Mouse (Mus musculus): ENCODE measurements around the gene Pdgfa. TPM values are rescaled to one million over a fixed set of nuclear protein-coding genes. Genes with fewer than 3 reads are reported as not detected.

The Pdgfa gene
- total RNA-seq, 2 experiments from 2014 or later: 50.3 to 52.3 TPM

DNA sequence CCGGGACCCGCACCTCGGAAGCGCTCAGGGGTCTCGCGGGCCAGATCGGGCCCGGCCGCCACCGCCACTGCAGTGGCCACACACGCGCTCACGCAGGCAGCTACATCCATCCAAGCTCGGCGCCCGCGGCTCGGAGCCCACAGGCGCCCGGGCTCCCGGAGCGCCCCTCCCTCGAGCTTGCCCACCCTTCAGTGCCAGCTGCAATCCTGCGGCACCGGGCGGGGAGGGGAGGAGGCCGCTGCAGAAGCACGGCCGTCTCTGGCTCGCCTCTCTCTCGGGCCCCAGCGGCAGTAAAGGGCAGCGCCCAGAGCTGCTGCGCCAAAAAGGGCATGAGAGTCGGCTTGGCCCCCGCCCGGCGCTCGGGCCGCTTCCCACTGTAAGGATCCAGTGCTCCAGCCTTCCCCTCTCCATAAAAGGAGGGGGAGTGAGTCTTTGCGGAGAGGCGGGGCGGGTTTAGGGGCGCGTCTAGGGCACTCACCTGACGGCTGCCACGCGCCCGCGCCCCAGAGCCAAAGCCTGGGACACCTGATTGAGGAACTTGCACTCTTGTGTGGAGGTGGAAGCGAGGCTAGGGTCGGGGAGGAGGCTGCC lies 1.4 kb downstream of the Pdgfa start:
- DNase-seq: peak; percentile 75
- intact Hi-C loops (cut with DNase I): loop anchor here (10.0 kb wide), 2 partner anchors 149 to 179 kb away; no protein-coding TSS in a partner anchor

DNA sequence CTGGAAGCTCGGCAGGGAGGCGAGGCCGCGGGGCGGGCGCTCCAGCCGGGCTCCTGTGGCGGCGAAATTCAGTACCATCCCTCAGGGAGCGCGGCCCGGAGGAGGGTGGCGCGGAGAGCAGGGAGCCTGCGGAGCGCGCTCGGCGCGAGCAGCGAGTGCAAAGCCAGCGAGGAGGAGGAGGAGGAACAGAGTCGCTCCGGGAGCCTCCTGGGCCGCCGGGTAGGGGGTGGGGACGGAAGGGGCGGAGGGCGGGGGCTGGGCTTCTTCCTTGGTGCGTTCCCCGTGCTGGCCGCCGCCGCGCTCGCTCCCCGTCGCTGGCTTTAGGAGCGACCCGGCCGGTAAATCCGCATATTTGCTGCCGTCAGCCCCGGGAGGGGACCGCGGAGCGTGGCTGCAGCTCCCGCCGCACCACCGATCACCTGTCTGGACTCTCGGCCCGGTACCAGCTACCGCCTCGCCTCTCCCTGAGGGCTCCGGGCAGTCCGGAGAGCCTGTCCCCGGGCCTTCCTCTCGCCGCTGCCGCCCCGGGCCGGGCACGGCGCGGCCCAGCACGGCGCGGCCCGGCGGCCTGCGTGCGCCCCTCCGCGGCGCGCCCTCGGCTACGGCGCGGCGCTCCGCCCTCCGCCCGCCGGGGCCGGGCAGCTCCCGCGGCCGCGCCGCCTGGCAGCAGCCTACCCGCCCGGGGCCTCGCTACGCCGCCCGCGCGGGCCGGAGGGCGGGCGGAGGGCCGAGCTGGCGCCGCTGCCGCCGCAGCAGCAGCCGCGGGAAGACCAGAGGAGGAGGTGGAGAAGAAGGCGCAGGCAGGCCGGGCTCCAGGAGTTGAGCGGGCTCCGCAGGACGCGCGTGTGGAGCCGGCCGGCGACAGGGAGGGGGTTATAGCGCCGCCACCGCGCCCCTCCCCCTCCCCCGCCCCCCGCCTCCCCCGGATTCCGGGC lies 2.1 kb downstream of the Pdgfa start:
- DNase-seq: peak; percentile 58
- intact Hi-C loops (cut with DNase I): loop anchor here (5.0 to 10.0 kb wide), 3 partner anchors 138 to 180 kb away; no protein-coding TSS in a partner anchor

DNA sequence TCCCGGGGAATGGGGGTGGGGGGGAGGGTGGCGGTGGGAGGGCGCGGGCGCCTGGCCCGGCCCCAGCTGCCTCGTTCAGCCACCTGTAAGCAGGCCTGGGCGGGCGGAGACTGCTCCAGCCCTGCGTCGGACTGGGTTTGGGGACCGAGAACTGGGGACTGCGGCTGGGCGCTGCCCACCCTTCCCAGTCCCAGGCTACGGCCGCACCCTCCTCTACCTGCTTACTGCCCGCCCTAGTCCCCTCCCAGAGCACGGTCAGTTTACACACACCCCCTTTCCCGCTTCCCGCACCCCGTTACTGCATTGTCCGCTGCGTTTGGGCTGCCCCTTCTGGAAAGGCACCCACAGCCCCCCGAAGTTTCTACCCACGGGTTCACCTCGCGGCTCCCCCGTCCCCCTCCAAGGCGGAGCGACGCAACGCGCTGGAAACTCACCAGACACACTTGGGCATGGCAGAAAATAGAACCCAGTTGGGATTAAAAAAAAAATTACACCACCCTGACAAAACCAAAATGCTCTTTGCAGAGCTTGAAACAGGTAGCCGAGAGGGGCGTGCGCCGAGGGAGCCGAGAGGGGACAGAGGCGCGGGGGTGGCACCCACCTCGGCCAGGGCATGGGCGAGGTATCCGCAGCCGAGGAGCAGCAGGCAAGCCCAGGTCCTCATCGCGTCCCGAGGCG lies 2.9 kb downstream of the Pdgfa start:
- no peak for DNase-seq

DNA sequence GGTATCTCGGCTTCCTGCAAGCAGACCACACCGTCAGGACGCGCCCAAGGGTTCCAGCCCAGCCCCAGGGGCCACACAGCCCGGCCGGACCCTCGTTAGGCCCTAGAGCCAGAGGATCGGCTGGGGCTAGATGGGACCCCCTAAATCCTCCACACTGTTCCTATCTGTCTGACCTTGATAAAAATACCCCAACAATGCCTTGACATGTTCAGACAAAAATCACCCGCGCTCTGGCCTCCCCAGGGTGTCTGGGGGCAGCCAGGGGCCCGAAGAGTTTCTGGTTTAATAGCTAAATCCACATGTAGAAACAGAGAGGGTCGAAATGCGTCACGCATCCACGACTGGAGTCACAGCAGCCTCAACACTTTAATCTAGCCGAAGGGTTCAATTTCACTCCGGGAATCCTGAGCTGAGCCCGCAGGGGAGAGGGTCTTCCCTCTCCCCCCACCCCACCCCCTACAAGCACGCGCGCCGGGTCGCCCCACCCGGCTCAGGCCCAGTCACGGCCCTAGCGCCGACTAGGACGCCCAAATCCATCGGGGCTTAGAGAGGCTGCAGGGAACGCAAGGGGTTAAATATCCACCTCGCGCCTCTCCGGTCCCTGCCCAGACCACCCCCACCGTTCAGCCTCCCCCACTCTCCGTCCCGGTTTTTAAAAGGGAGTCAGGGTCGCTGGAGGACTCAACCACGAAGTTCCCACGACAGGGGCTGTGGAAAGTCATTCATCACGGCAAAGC lies 3.6 kb downstream of the Pdgfa start:
- DNase-seq: no peak
- intact Hi-C loops (cut with DNase I): loop anchor here (5.0 to 10.0 kb wide), 3 partner anchors 136 to 181 kb away; no protein-coding TSS in a partner anchor

More for the DNA sequence above, 2.9 kb downstream of the Pdgfa start:
- intact Hi-C loops (cut with DNase I): loop anchor here (5.0 to 10.0 kb wide), 3 partner anchors 137 to 181 kb away; no protein-coding TSS in a partner anchor

DNA sequence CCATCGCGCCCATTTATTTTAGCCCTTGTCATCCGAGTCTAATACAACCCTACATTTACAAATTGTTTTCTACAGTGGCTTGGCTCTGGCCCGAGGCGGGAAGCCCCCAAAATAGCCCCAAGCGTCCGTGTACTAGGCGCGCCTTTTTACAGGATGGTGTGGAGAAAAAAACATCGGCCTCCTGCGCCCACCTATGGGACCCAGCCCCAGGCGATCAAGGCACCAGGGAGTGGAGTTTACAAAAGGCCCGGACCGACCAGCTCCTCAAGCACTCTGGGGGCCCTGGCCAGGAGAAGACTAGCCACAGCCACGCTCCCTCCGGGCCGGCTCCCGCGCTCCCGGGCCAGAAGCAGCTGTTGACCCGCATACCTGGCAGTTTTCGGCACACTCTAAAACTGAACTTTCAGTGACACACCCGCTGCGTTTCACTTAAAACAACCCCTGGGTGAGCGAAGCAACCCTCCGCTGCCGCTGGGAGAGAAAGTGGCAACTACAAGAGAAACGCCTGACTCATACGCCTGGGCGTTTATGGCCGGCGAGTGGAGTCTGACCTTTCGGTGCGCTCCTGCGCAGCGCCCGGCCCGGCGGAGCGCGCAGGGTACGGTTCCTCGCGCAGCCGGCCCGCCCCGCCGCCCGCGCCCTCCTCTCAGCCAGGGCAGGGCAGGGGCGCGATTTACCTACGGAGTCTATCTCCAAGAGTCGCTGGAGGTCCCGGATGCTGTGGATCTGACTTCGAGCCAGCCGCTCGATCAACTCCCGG lies 4.4 kb downstream of the Pdgfa start:
- DNase-seq: no peak
- intact Hi-C loops (cut with DNase I): loop anchor here (5.0 to 10.0 kb wide), 3 partner anchors 135 to 182 kb away; no protein-coding TSS in a partner anchor

DNA sequence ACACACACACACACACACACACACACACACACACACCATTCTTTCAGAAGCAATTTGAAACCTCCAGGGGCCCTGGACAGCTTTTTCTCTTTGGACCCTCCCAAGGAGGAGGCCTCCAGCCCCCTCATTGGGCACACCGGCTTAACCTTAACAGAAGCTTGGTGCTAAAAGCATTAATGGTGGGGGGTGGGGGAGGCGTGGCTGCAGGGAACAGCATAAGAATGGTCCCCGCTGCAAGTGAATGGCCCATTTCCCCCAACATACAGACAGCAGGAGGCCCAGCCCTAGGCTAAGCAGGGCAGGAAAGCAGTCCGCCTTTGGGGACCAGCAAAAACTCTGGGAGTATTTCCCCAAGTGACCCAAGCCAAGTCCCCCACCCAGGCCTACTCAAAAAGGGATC lies 5.4 kb downstream of the Pdgfa start:
- no peak for DNase-seq

DNA sequence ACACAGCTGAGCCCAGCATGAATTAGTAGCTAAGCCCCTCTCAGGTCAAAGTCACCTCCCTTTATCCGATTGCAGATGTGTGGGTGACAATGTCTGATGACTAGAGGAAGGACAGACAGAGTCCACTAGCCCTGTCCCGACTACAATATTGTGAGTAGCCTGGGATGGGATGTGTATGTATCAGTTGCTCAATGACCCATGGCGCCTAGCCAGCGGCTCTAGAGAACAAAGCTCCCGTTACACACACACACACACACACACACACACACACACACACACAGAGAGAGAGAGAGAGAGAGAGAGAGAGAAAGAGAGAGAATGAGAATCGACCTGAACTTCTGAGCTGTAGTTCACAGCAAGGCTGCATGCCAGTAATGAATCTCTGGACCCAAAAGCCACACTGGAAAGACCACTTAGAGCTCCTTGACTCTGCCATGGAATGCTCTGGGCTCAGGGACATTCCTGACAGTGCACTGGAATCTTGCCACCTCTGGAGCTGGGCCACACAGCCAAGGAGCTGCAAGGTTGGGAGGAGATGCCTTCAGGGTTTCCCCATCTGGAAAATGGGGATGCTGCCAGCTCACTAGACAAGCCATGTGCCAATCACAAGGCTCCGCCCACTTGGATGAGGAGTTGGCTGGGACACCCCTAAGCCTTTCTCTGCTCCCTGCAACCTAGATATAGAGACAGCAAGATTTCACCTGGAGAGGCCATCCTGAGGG lies 6.3 kb downstream of the Pdgfa start:
- peak; percentile 58 for DNase-seq
- intact Hi-C loops (cut with DNase I): loop anchor here (5.0 to 10.0 kb wide), 3 partner anchors 134 to 184 kb away; no protein-coding TSS in a partner anchor

More for the DNA sequence above, 5.4 kb downstream of the Pdgfa start:
- intact Hi-C loops (cut with DNase I): loop anchor here (5.0 to 10.0 kb wide), 3 partner anchors 134 to 183 kb away; no protein-coding TSS in a partner anchor

DNA sequence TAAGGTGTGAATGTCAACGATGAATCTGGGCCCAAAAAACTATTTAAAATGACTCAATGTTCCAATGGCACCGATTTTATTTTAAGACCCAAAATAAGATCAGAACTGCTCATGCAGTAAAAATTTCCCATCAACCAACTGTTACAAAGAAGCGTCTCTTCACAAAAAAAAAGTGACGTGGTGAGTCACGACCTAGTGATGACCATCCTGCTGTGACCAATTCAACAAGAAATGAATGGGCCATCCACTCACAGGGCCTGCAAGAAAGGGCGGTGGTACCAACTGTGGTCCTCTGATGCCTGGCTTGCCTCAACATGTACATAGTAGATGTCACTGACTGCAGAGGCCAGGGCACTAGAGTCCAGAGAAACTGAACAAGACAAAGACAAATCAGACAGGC lies 7.6 kb downstream of the Pdgfa start:
- intact Hi-C loops (cut with DNase I): no loop called here
- DNase-seq: no peak

DNA sequence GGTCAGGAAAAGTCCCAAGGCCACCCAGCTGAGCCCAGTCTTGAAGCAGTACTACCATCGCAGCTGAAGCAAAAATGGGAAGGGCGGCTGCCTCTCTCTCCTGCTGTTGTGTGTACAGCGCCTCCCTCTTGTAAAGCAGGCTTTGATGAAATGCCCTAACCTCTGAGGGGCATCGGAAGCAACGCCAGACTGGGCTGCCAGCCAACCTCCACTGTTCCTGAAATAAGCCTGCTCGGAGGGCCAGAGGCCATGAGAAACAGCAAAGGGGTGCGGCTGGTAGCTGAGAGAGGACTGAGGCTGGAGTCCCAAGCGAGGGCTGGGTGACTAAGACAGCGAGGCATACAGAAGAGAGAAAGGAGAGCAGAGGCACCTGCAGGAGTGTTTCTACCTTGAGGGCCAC lies 8.4 kb downstream of the Pdgfa start:
- peak; percentile 66 for DNase-seq

DNA sequence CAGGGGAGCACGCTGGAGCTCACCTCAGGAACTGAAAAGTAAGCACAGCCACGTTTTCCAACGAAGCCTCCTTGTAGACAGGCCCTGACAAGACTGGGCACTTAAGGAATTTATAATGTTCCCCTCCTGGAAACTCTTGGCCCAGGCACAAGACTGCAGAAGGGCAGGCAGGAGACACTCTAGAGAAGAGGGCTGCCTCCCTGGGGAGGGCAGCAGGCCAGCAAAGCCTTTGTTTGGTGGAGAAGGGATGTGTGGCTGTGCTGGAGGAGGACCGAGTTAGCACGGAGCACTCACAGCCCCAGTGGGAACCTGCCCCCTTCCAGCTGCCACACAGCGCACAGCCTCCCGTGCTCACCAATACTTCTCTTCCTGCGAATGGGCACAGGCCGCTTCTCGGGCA lies 9.2 kb downstream of the Pdgfa start:
- no peak for DNase-seq
- intact Hi-C loops (cut with DNase I): no loop called here

More for the DNA sequence above, 8.4 kb downstream of the Pdgfa start:
- intact Hi-C loops (cut with DNase I): no loop called here

DNA sequence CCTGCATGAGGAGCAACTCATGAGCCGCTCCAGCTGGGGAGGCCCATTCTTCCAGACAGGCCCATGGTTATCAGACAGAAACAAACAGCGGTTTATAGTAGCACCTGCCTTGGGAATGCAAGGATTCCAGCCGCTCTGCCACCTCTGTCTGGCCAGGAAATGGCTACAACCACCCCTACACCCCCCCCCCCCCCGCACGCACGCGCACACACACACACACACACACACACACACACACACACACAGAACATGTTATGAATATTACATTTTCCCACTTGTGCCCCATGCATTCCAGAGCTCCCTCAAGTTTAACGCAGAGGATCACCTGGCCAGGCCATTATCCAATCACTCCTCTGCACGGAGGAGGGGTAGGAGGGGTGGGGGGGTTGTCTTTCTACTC lies 15.2 kb downstream of the Pdgfa start:
- intact Hi-C loops (cut with DNase I): no loop called here
- DNase-seq: no peak

DNA sequence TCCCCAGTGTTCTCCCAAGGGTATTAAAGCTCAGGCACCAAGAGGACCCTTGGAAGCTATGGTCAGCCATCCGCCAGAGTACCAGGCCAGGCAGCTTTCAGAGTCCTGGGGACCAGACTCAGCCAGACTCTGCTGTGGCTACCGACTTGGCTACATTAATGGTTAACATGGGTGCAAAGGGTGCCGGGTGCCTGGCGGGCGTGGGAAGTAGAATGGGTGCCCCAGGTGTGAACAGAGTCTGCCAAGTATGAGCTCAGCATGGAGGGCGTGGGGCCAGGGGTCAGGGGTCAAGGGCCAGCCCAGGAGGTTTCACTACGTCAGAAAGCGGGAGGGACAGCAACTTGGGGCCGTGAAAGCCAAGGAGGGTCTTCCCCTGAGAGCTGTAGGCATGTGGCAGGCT lies 16.6 kb downstream of the Pdgfa start:
- no peak for DNase-seq
- intact Hi-C loops (cut with DNase I): no loop called here

DNA sequence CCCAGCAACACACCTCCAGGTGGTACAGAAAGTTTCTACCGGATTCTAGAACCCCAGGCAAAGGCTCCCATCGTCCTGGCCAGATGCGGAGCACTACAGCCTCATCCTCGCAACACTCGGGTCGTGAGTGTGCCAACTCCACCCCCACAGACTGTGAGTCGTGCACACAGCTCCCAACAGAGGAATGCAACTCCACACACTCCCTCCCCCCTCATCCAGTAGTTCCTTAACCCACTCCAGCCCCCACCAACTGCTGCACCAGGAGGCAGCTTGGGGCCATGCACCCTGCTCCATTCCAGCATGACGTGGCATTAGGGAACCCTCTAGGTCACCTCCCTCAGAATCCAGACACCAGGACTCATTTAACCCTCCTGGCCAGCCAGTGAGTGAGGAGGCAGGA lies 17.3 kb downstream of the Pdgfa start:
- no peak for DNase-seq
- intact Hi-C loops (cut with DNase I): no loop called here

DNA sequence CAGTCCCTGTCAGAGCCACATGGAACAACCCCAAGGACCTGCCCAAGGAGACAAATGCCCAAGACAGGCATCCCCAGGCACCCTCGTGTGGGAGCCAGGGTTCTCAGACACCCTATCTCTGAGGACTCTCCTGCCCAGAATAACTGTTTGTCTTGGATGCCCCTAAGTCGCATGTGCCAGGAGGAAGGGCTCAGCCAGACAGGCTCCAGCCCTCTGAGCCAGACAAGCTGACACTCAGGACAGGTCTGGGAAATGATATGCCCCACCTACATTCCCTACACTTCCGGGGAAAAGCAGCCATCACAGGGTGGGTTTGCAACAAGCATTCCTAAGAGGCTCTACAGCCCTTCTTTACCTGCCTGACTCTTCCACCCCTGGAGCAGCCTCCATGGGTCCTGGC lies 19.4 kb downstream of the Pdgfa start:
- intact Hi-C loops (cut with DNase I): no loop called here
- DNase-seq: no peak

DNA sequence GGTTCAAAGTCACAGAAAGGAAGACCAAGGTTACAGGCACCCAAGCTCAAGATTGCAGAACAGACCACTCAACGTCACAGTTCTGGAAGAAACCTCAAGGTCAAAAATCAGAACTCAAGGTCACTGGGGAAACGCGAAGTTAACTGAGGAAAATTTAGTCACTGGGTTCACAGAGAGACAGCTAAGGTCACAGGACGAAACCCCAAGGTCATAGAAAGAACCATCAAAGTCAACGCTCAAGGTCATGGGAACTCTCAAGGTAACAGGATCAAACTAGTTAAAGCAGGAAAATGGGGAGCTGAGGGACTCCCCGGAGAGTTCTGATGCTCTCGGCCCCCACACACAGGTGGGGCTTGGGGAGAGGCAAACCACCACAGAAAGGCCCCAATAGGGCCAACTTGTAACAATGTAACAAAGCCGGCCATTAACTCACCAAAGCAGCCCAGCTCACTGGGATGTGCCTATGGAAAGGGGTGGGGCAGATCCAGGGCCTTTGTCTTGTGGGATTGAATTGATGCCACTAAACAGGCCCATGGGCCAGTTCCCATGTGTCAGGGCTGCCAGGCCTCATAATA lies 22.2 kb downstream of the Pdgfa start:
- intact Hi-C loops (cut with DNase I): no loop called here
- DNase-seq: no peak

DNA sequence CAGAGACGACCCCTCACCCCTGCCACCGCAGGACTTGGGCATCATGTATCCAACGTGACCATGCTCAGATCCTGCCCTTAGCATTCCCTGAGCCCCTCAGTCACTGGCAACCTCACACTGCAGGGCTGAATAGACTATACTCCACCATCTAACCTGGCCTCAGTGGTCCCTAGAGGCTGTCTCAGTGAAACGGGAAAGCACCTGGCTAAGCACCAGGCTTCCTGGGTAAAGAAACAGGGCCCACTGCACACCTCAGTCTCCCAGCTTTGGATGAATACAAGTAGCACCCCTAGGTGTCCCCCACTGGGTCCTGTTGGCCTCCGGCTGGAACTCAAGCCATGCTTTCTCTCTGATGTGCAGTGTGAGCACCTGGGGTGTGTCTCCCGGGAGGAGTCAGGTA lies 23.7 kb downstream of the Pdgfa start:
- intact Hi-C loops (cut with DNase I): no loop called here

DNA sequence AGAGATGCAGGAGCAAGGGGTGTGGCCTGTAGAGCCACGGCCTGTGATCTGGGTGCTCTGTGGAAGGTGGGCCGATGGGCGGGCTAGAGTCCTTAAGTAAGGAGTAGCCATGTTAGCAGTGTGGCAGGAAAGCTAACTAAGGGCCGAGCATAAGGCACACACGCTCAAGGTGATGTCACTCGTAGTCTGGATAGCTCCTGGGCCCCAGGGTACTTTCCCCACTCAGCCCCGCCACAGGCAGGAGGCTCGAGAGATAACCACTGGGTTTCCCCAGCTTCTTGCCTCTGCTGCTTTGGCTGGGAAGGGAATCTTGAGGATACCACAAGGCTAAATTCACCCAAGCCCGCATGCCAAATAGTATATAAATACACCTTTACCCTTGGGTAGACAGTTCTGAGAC lies 25.8 kb downstream of the Pdgfa start:
- intact Hi-C loops (cut with DNase I): no loop called here
- DNase-seq: no peak

More for the DNA sequence above, 23.7 kb downstream of the Pdgfa start:
- DNase-seq: no peak

DNA sequence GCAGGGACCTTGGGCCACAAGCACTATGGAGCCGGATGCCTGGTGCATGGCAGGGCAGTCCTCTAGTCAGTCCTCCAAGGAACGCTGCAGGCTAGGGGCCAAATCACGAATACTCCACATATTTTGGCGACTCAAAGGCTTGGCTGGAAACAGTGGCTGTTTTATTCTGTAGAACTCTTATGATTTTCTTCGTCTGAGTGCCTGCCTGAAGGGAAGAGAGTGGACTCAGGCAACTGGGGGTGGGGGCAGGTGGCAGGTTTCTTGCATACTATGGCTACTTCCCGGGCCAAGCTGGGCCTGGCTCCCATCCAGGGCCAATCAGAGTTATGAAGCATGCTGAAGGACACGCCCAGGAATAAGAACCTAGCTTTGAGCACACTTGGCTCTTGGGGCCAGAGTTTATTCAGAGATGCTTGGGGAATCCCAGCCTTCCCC lies 27.1 kb downstream of the Pdgfa start:
- intact Hi-C loops (cut with DNase I): no loop called here
- peak; percentile 76 for DNase-seq

All from left cerebral cortex, postnatal 4 days (tissue).